Mouse (Mus musculus) embryonic fibroblast, embryonic 13.5 days (primary cell): ENCODE measurements around the gene Efhd2.

Experiments
- CTCF ChIP-seq: IDR thresholded peaks from 2 replicates; pipeline ENCODE4 v1.5.1; 2011; ENCODE audit warnings: mild to moderate bottlenecking, control low read depth, low read length, moderate library complexity, borderline replicate concordance; ENCODE audit not compliant: insufficient read depth
- POLR2A ChIP-seq: IDR thresholded peaks from 2 replicates; pipeline ENCODE4 v1.6.1; 2011; ENCODE audit warnings: low read depth, mild to moderate bottlenecking, control low read depth, low read length, moderate library complexity

DNA sequence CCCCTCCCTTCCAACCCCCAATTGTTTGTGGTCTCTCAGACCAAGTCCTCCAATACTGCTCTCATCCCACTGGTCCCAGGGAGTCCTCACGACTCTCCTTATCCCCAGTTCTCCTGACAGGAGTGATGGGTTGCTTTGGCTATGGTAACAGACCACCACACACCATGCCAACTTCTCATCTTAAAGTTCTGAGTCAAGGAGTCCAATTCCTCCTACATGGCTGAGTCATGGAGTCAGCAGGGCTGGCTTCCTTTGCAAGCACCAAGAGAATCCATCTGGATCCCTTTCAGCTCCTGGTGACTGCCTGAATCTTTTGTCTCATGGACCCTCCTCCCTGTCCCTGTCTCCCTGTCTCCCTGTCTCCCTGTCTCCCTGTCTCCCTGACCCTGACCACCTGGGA, 40.8 kb downstream of the Efhd2 start:
- TF ChIP-seq POLR2A (no peak), CTCF (no peak)
